ENCODE assay signal across 29 mouse cellular contexts in the genomic region with DNA sequence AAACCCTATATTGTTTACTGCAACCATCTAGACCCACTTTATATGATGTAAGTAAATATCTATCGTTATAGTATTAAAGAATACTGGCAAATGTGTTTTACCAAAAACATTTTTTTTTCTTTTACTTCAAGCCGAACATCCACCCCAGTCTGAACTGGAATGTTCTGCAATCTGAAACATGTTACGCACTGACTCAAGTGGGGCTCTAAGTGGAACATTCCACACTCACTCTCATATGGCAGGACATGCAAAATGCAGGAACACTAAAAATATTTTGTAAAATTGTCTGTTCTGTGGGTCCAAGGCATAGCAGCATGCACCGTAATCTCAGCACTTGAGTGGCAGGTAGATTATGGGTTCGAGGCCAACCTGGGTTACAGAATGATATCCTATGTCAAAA.
"Had no signal": no experiment of that assay in that cellular context is flagged by ENCODE, and none has a peak within 500 bp of the region (broad histone marks: within the 10 kb centered on the region; RNA-seq: fewer than 3 reads in every experiment).

No protein-coding gene starts in this region.

- H3K27ac ChIP-seq: embryonic facial prominence, embryonic 10.5 days; embryonic facial prominence, embryonic 12.5 days; embryonic facial prominence, embryonic 13.5 days; embryonic facial prominence, embryonic 15.5 days; forebrain, embryonic 10.5 days; forebrain, embryonic 12.5 days; forebrain, embryonic 13.5 days; forebrain, embryonic 15.5 days; gastrocnemius, adult 2 months; heart, adult 2 months had no signal

- H3K36me3 ChIP-seq: embryonic facial prominence, embryonic 10.5 days; embryonic facial prominence, embryonic 12.5 days; embryonic facial prominence, embryonic 13.5 days; embryonic facial prominence, embryonic 15.5 days; forebrain, embryonic 10.5 days; forebrain, embryonic 12.5 days; forebrain, embryonic 15.5 days had no signal

- H3K4me1 ChIP-seq: embryonic facial prominence, embryonic 10.5 days; embryonic facial prominence, embryonic 12.5 days; embryonic facial prominence, embryonic 13.5 days; embryonic facial prominence, embryonic 15.5 days; forebrain, embryonic 12.5 days; forebrain, embryonic 13.5 days; forebrain, embryonic 15.5 days had no signal

- H3K4me3 ChIP-seq: embryonic facial prominence, embryonic 10.5 days; embryonic facial prominence, embryonic 12.5 days; embryonic facial prominence, embryonic 13.5 days; embryonic facial prominence, embryonic 15.5 days; erythroblast, embryonic 14.5 days; forebrain, embryonic 10.5 days; forebrain, embryonic 12.5 days; forebrain, embryonic 13.5 days; forebrain, embryonic 15.5 days; gastrocnemius, adult 2 months; heart, adult 2 months had no signal

- ATAC-seq: forebrain, embryonic 13.5 days; forebrain, embryonic 14.5 days; forebrain, embryonic 15.5 days; forebrain, embryonic 16.5 days; forebrain, postnatal 0 days had no signal

- H3K27me3 ChIP-seq: embryonic facial prominence, embryonic 12.5 days; embryonic facial prominence, embryonic 13.5 days; embryonic facial prominence, embryonic 15.5 days; forebrain, embryonic 15.5 days had no signal

- H3K9me3 ChIP-seq: embryonic facial prominence, embryonic 10.5 days; embryonic facial prominence, embryonic 12.5 days; embryonic facial prominence, embryonic 13.5 days; embryonic facial prominence, embryonic 15.5 days; forebrain, embryonic 10.5 days; forebrain, embryonic 12.5 days; forebrain, embryonic 13.5 days; forebrain, embryonic 15.5 days had no signal

- H3K4me2 ChIP-seq: embryonic facial prominence, embryonic 12.5 days; embryonic facial prominence, embryonic 13.5 days; embryonic facial prominence, embryonic 15.5 days; forebrain, embryonic 12.5 days; forebrain, embryonic 13.5 days; forebrain, embryonic 15.5 days had no signal

- H3K9ac ChIP-seq: embryonic facial prominence, embryonic 12.5 days; embryonic facial prominence, embryonic 13.5 days; embryonic facial prominence, embryonic 15.5 days; forebrain, embryonic 12.5 days; forebrain, embryonic 13.5 days; forebrain, embryonic 15.5 days; forebrain, postnatal 0 days had no signal

- DNase-seq: cerebellum, adult 2 months; cerebellum, adult 8-10 months; cerebellum, adult 9-10 months; cerebellum, adult 9-11 months; cerebellum, postnatal 10 days; cerebellum, postnatal 14 days; cerebellum, postnatal 25 days; cerebellum, postnatal 36 days; embryo, embryonic 11 days; forebrain, postnatal 0 days; gastrocnemius, adult 2 months; gastrocnemius, postnatal 10 days; gastrocnemius, postnatal 14 days; gastrocnemius, postnatal 25 days; gastrocnemius, postnatal 36 days; heart, adult 11 months; heart, adult 18-20 months; heart, adult 2 months had no signal
